Mouse (Mus musculus) forebrain, postnatal 0 days (tissue): ENCODE measurements at regions not wholly inside any gene's neighbourhood (a gene's known extent, or its start where the extent isn't known, plus 50 kb on each side); places are given as distances from the start of the nearest gene placed in this dataset.

Experiments
- ATAC-seq: fragments of 200-750 bp; cut with Nextera tagmentation; 2 replicates; pipeline ENCODE4 v1.8.0; 2017; ENCODE audit warnings: mild to moderate bottlenecking, moderate library complexity
- DNase-seq: peaks from one replicate; pipeline ENCODE4 v3.0.0-alpha.2; 2015
- H3K27ac ChIP-seq: fragments of 300-500 bp; sonication (generic); 2 replicates; pipeline ENCODE4 v1.5.1; 2014; ENCODE audit warnings: low read depth, mild to moderate bottlenecking, antibody characterized with exemption, low read length, moderate library complexity, mixed read lengths
- H3K27me3 ChIP-seq: fragments of 300-500 bp; sonication (generic); 2 replicates; pipeline ENCODE4 v1.6.1; 2014; ENCODE audit warnings: mild to moderate bottlenecking, low read length, mixed read lengths; ENCODE audit not compliant: insufficient read depth
- H3K36me3 ChIP-seq: fragments of 300-500 bp; sonication (generic); 2 replicates; pipeline ENCODE4 v1.6.1; 2014; ENCODE audit warnings: mild to moderate bottlenecking, moderate library complexity; ENCODE audit not compliant: insufficient read depth
- H3K4me1 ChIP-seq: fragments of 300-500 bp; sonication (generic); 2 replicates; pipeline ENCODE4 v1.6.1; 2014; ENCODE audit warnings: antibody characterized with exemption; ENCODE audit not compliant: insufficient read depth
- H3K4me2 ChIP-seq: fragments of 300-500 bp; sonication (generic); 2 replicates; pipeline ENCODE4 v1.6.1; 2014; ENCODE audit warnings: low read depth, mild to moderate bottlenecking, moderate library complexity
- H3K4me3 ChIP-seq: fragments of 300-500 bp; sonication (generic); 2 replicates; pipeline ENCODE4 v1.5.1; 2014; ENCODE audit warnings: low read depth, low read length, mixed read lengths
- H3K9ac ChIP-seq: fragments of 300-500 bp; sonication (generic); 2 replicates; pipeline ENCODE4 v1.6.1; 2014; ENCODE audit warnings: mild to moderate bottlenecking
- H3K9me3 ChIP-seq: fragments of 300-500 bp; sonication (generic); 2 replicates; pipeline ENCODE4 v1.6.1; 2016; ENCODE audit warnings: low read length
- CTCF ChIP-seq: sonication (generic); IDR thresholded peaks from 2 replicates; pipeline ENCODE4 v1.5.1; 2016; ENCODE audit warnings: antibody characterized with exemption, control low read depth, low read depth
- WGBS: fragments of 180-500 bp; shearing (Covaris S2); extraction: QIAGEN DNeasy Blood & Tissue Kit; methylation state at CpG from one replicate; pipeline ENCODE4 v1.1.7; 2014; 5-methylcytosine and 5-hydroxymethylcytosine counted together

GRCm38 (mm10) chr10:106010131-106010530 is 169.0 kb upstream of the Mettl25 start:
- no peaks in the 10 kb centered on the region for H3K36me3 ChIP-seq
- H3K9me3 ChIP-seq: no peaks in the 10 kb centered on the region
- H3K27ac ChIP-seq: no peak overlapping the region
- no peak for TF ChIP-seq CTCF
- no peaks in the 10 kb centered on the region for H3K27me3 ChIP-seq
- peak; percentile 26 for DNase-seq
- H3K4me3 ChIP-seq: no peak overlapping the region
- no peak overlapping the region for H3K4me2 ChIP-seq
- H3K9ac ChIP-seq: no peak overlapping the region
- WGBS: 40% methylated on average over 2 of the region's 2 CpGs
- peak; percentile 67 for ATAC-seq
- H3K4me1 ChIP-seq: no peaks in the 10 kb centered on the region

GRCm38 (mm10) chr10:106007331-106007730 is 166.2 kb upstream of the Mettl25 start:
- H3K4me1 ChIP-seq: no peaks in the 10 kb centered on the region
- H3K9me3 ChIP-seq: no peaks in the 10 kb centered on the region
- no peaks in the 10 kb centered on the region for H3K36me3 ChIP-seq
- 83% methylated on average over 4 of the region's 4 CpGs for WGBS
- H3K27me3 ChIP-seq: no peaks in the 10 kb centered on the region
- TF ChIP-seq CTCF: no peak
- ATAC-seq (no peak), DNase-seq (no peak)
- H3K27ac ChIP-seq: no peak overlapping the region
- no peak overlapping the region for H3K4me3 ChIP-seq
- H3K4me2 ChIP-seq: no peak overlapping the region
- no peak overlapping the region for H3K9ac ChIP-seq

- no peak for TF ChIP-seq CTCF
- 93% methylated on average over 10 of the region's 10 CpGs for WGBS
- Histone ChIP-seq H3K27ac (no peak overlapping the region), H3K9me3 (no peaks in the 10 kb centered on the region), H3K4me1 (no peaks in the 10 kb centered on the region), H3K36me3 (no peaks in the 10 kb centered on the region), H3K4me3 (no peak overlapping the region), H3K27me3 (no peaks in the 10 kb centered on the region), H3K9ac (no peak overlapping the region), H3K4me2 (no peak overlapping the region)
- ATAC-seq (no peak), DNase-seq (no peak)
Observed at GRCm38 (mm10) chr10:106006861-106007260, 165.7 kb upstream of the Mettl25 start.

GRCm38 (mm10) chr10:106006061-106006460 is 164.9 kb upstream of the Mettl25 start:
- Histone ChIP-seq H3K4me1 (no peaks in the 10 kb centered on the region), H3K9ac (no peak overlapping the region), H3K27ac (no peak overlapping the region), H3K36me3 (no peaks in the 10 kb centered on the region), H3K9me3 (no peaks in the 10 kb centered on the region), H3K4me2 (no peak overlapping the region), H3K4me3 (no peak overlapping the region), H3K27me3 (no peaks in the 10 kb centered on the region)
- no peak for TF ChIP-seq CTCF
- no peak for DNase-seq
- ATAC-seq: no peak

- H3K4me3 ChIP-seq: no peak overlapping the region
- ATAC-seq: no peak
- H3K9ac ChIP-seq: no peak overlapping the region
- WGBS: 88% methylated on average over 3 of the region's 3 CpGs
- H3K36me3 ChIP-seq: no peaks in the 10 kb centered on the region
- no peaks in the 10 kb centered on the region for H3K9me3 ChIP-seq
- H3K27me3 ChIP-seq: no peaks in the 10 kb centered on the region
- no peak overlapping the region for H3K4me2 ChIP-seq
- H3K27ac ChIP-seq: no peak overlapping the region
- no peaks in the 10 kb centered on the region for H3K4me1 ChIP-seq
- DNase-seq: no peak
- no peak for TF ChIP-seq CTCF
Observed at GRCm38 (mm10) chr10:105957468-105957867, 116.3 kb upstream of the Mettl25 start.

GRCm38 (mm10) chr10:105933309-105933708 is 92.1 kb upstream of the Mettl25 start:
- H3K9me3 ChIP-seq: no peaks in the 10 kb centered on the region
- H3K4me2 ChIP-seq: no peak overlapping the region
- ATAC-seq (no peak), DNase-seq (no peak)
- H3K36me3 ChIP-seq: no peaks in the 10 kb centered on the region
- no peak for TF ChIP-seq CTCF
- no peak overlapping the region for H3K4me3 ChIP-seq
- WGBS: 85% methylated on average over 5 of the region's 5 CpGs
- no peak overlapping the region for H3K27ac ChIP-seq
- no peaks in the 10 kb centered on the region for H3K27me3 ChIP-seq
- no peak overlapping the region for H3K9ac ChIP-seq
- H3K4me1 ChIP-seq: no peaks in the 10 kb centered on the region

- H3K27ac ChIP-seq: no peak overlapping the region
- no peaks in the 10 kb centered on the region for H3K27me3 ChIP-seq
- H3K9ac ChIP-seq: no peak overlapping the region
- TF ChIP-seq CTCF: no peak
- no peak overlapping the region for H3K4me3 ChIP-seq
- H3K9me3 ChIP-seq: no peaks in the 10 kb centered on the region
- H3K4me2 ChIP-seq: no peak overlapping the region
- DNase-seq: no peak
- WGBS: 52% methylated on average over 1 of the region's 1 CpGs
- no peak for ATAC-seq
- no peaks in the 10 kb centered on the region for H3K4me1 ChIP-seq
- H3K36me3 ChIP-seq: no peaks in the 10 kb centered on the region
Observed at GRCm38 (mm10) chr10:105932786-105933185, 91.6 kb upstream of the Mettl25 start.

GRCm38 (mm10) chr10:105927596-105927995 is 86.4 kb upstream of the Mettl25 start:
- Histone ChIP-seq H3K27me3 (no peaks in the 10 kb centered on the region), H3K9ac (no peak overlapping the region), H3K36me3 (no peaks in the 10 kb centered on the region), H3K9me3 (no peaks in the 10 kb centered on the region), H3K27ac (no peak overlapping the region), H3K4me2 (no peak overlapping the region), H3K4me1 (no peaks in the 10 kb centered on the region), H3K4me3 (no peak overlapping the region)
- TF ChIP-seq CTCF: no peak
- DNase-seq (no peak), ATAC-seq (no peak)
- WGBS: 56% methylated on average over 3 of the region's 3 CpGs
